ENCODE assay signal across 16 mouse cellular contexts in genomic region chr4:138737031-138737430, GRCm38 (mm10). TPM values are rescaled to one million over a fixed set of nuclear protein-coding genes. Genes with fewer than 3 reads are reported as not detected.
A peak's percentile ranks its signal among the peaks of the same experiment; 100 is the strongest.
DNase-seq lines count a peak whose midpoint lies in the region; ATAC-seq and TF ChIP-seq lines count a peak whose summit lies in the region.
"Had no signal": no experiment of that assay in that cellular context is flagged by ENCODE, and none has a peak within 500 bp of the region (broad histone marks: within the 10 kb centered on the region; RNA-seq: fewer than 3 reads in every experiment).

Gene Ubxn10, minus strand, starts transcription at chr4:138737167.

- 0 out of 2 replicates have a peak within 1 kb of the TSS, but pooled peaks have one; percentile 35 for H3K9ac ChIP-seq in hindbrain, embryonic 13.5 days
- no peak within 1 kb of the TSS for H3K9ac ChIP-seq in hindbrain, postnatal 0 days (replicated peaks; ENCODE audit: low read length)
- H3K9ac ChIP-seq: heart, embryonic 15.5 days; liver, embryonic 12.5 days had no signal

- no peaks in the 10 kb centered on the region for H3K9me3 ChIP-seq in hindbrain, embryonic 13.5 days
- H3K9me3 ChIP-seq in hindbrain, postnatal 0 days (ENCODE audit: low read length): no peaks in the 10 kb centered on the region
- H3K9me3 ChIP-seq in embryonic facial prominence, embryonic 10.5 days: no peaks in the 10 kb centered on the region
- no peaks in the 10 kb centered on the region for H3K9me3 ChIP-seq in limb, embryonic 10.5 days (replicated peaks)
- H3K9me3 ChIP-seq: heart, embryonic 15.5 days; liver, embryonic 12.5 days had no signal

- no peak for ATAC-seq in hindbrain, embryonic 13.5 days (ENCODE audit: low FRiP score)
- no peak for ATAC-seq in hindbrain, postnatal 0 days
- ATAC-seq in cerebellum, adult (ENCODE audit: insufficient number of reproducible peaks, low FRiP score, low TSS enrichment): no peak
- ATAC-seq: inflammation-experienced regulatory T-cells, adult 6 months; liver, embryonic 12.5 days had no signal

- H3K27me3 ChIP-seq in hindbrain, embryonic 13.5 days: no peaks in the 10 kb centered on the region
- no peaks in the 10 kb centered on the region for H3K27me3 ChIP-seq in hindbrain, postnatal 0 days (ENCODE audit: insufficient read depth, low read length)
- H3K27me3 ChIP-seq in embryonic facial prominence, embryonic 10.5 days (replicated peaks; ENCODE audit: low read depth, poor library complexity, severe bottlenecking): no peaks in the 10 kb centered on the region
- no peaks in the 10 kb centered on the region for H3K27me3 ChIP-seq in limb, embryonic 10.5 days (ENCODE audit: low read depth, poor library complexity, severe bottlenecking)

- H3K4me3 ChIP-seq in hindbrain, embryonic 13.5 days: no peak within 1 kb of the TSS
- H3K4me3 ChIP-seq in hindbrain, postnatal 0 days (ENCODE audit: low read length): no peak within 1 kb of the TSS
- H3K4me3 ChIP-seq in embryonic facial prominence, embryonic 10.5 days: no peak within 1 kb of the TSS
- no peak within 1 kb of the TSS for H3K4me3 ChIP-seq in limb, embryonic 10.5 days
- H3K4me3 ChIP-seq: heart, embryonic 15.5 days; liver, embryonic 12.5 days had no signal

- H3K36me3 ChIP-seq in hindbrain, embryonic 13.5 days: no peaks in the 10 kb centered on the region
- no peaks in the 10 kb centered on the region for H3K36me3 ChIP-seq in hindbrain, postnatal 0 days (ENCODE audit: insufficient read depth, low read length)
- no peaks in the 10 kb centered on the region for H3K36me3 ChIP-seq in embryonic facial prominence, embryonic 10.5 days (replicated peaks)
- H3K36me3 ChIP-seq in limb, embryonic 10.5 days: no peaks in the 10 kb centered on the region
- H3K36me3 ChIP-seq: heart, embryonic 15.5 days; liver, embryonic 12.5 days had no signal

- DNase-seq in hindbrain, postnatal 0 days (ENCODE audit: low spot score): no peak
- DNase-seq in embryonic facial prominence, embryonic 10.5 days (ENCODE audit: low spot score): no peak
- no peak for DNase-seq in limb, embryonic 10.5 days (ENCODE audit: low spot score)
- peak; percentile 35 to 63 for DNase-seq in lung, postnatal 4 days
- no peak for DNase-seq in yolk sac, embryonic 10.5 days (ENCODE audit: low spot score)
- DNase-seq in left cerebral cortex, postnatal 10 days (ENCODE audit: extremely low spot score in 1 of 2, low spot score in 2 of 2): no peak
- DNase-seq: adrenal gland, postnatal 36 days; cerebellum, adult 11-12 months; kidney, postnatal 36 days; spleen, adult 18-20 months; thymus, postnatal 25 days had no signal

- no peak within 1 kb of the TSS for H3K4me2 ChIP-seq in hindbrain, embryonic 13.5 days
- no peak within 1 kb of the TSS for H3K4me2 ChIP-seq in hindbrain, postnatal 0 days (ENCODE audit: low read depth, low read length)
- H3K4me2 ChIP-seq: heart, embryonic 15.5 days; liver, embryonic 12.5 days had no signal

- intact Hi-C loops in left cerebral cortex, postnatal 10 days (cut with DNase I): no loop called here

- H3K4me1 ChIP-seq in hindbrain, embryonic 13.5 days (replicated peaks): peaks cover 27% of the 10 kb centered on the region
- peaks cover 7% of the 10 kb centered on the region; the same call in 1 of the 2 replicates for H3K4me1 ChIP-seq in hindbrain, postnatal 0 days (ENCODE audit: insufficient read depth, low read length)
- H3K4me1 ChIP-seq in embryonic facial prominence, embryonic 10.5 days: peaks cover 36% of the 10 kb centered on the region
- H3K4me1 ChIP-seq in limb, embryonic 10.5 days: peaks cover 39% of the 10 kb centered on the region
- H3K4me1 ChIP-seq: heart, embryonic 15.5 days; liver, embryonic 12.5 days had no signal

- no peak within 1 kb of the TSS for H3K27ac ChIP-seq in hindbrain, embryonic 13.5 days
- H3K27ac ChIP-seq in hindbrain, postnatal 0 days: no peak within 1 kb of the TSS
- peak within 1 kb of the TSS; percentile 70 for H3K27ac ChIP-seq in embryonic facial prominence, embryonic 10.5 days (replicated peaks)
- peak within 1 kb of the TSS; percentile 57; the same call in 1 of the 2 replicates for H3K27ac ChIP-seq in limb, embryonic 10.5 days
- H3K27ac ChIP-seq: heart, embryonic 15.5 days; liver, embryonic 12.5 days had no signal

- WGBS in hindbrain, embryonic 13.5 days: 72% methylated on average over 7 of the region's 7 CpGs
- WGBS in hindbrain, postnatal 0 days: 64% methylated on average over 7 of the region's 7 CpGs
- WGBS in embryonic facial prominence, embryonic 10.5 days: 74% methylated on average over 7 of the region's 7 CpGs
- 80% methylated on average over 7 of the region's 7 CpGs for WGBS in limb, embryonic 10.5 days

- TF ChIP-seq CTCF in hindbrain, postnatal 0 days (IDR thresholded peaks at IDR 0.05; ENCODE audit: low read depth): no peak

RNA-seq across cellular contexts. Expression of gene Ubxn10, which starts in this region (rescaled TPM):
- polyA plus RNA-seq in hindbrain, embryonic 13.5 days (2015; fragmentation: Nextera tagmentation; extraction: Ambion mirVana): 3.8 and 4.1 TPM in 2 replicates
- total RNA-seq in hindbrain, postnatal 0 days (2014; rRNA removed): 6.9 and 8.9 TPM in 2 replicates
- polyA plus RNA-seq in hindbrain, postnatal 0 days (2015; fragmentation: Nextera tagmentation; extraction: Ambion mirVana): 3.1 and 3.3 TPM in 2 replicates
- 1.3 and 1.4 TPM in 2 replicates for polyA plus RNA-seq in embryonic facial prominence, embryonic 10.5 days (2016; fragmentation: Nextera tagmentation; extraction: Ambion mirVana)
- polyA plus RNA-seq in limb, embryonic 10.5 days (2016; fragmentation: Nextera tagmentation; extraction: Ambion mirVana): 1.2 and 1.3 TPM in 2 replicates
- total RNA-seq in left cerebral cortex, postnatal 10 days (2021): 1 to 10 TPM; 1.1 to 1.3 TPM
- polyA plus RNA-seq: inflammation-experienced regulatory T-cells, adult 6 months had no signal

Comparison
In these comparisons a context has a peak if more than half of its experiments do, and no peak if none do; other contexts are left out.
1. H3K27ac ChIP-seq: peak in embryonic facial prominence, embryonic 10.5 days (single experiment) and limb, embryonic 10.5 days (single experiment); none in hindbrain, embryonic 13.5 days (single experiment) and hindbrain, postnatal 0 days (single experiment).
2. DNase-seq: peak in lung, postnatal 4 days (2 of 2); none in hindbrain, postnatal 0 days (single experiment), embryonic facial prominence, embryonic 10.5 days (single experiment), limb, embryonic 10.5 days (single experiment), yolk sac, embryonic 10.5 days (single experiment) and left cerebral cortex, postnatal 10 days (0 of 2).